Comparison of ENCODE assay signal across 11 mouse cellular contexts in the genomic region with DNA sequence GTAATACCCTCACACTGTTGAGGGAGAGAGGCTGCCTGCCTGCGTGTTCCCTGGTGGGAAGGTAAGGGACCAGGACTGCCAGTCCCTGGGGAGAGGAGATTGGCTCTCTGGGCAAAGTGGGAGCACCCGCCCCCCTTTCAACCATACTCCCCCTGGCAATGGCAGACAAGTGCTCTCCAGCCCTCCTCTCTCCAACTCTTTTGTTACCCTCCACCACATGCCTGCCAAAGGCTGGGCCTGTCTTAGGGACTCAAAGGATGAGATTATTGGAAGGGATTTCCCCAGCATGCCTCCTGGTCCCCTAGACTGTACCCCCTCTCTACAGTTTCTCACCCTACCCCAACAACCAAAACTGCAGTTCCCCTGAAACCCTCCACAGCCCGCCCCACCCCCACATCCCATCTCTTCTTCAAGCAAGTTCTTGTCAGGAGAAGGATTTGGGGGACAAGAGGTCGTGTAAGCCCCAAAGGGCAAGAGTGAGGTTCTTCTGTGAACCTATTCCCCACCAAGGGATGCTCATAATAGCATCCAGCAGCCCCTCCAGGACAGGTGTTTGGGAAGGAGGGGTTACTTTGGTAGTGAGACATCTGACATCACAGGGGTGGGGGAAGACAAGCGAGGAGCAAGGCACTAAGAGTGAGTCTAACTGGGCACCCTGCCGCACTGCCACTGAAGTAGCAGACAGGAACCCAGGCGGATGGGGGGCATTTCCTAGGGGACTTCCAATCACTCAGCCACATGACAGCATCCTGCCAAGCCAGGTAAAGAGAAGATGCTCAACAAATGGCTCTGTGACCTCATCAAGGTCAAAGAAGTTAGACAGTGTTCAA. TPM values are rescaled to one million over a fixed set of nuclear protein-coding genes. Genes with fewer than 3 reads are reported as not detected.
DNase-seq lines count a peak whose midpoint lies in the region; ATAC-seq and TF ChIP-seq lines count a peak whose summit lies in the region.
"Had no signal": no experiment of that assay in that cellular context is flagged by ENCODE, and none has a peak within 500 bp of the region (broad histone marks: within the 10 kb centered on the region; RNA-seq: fewer than 3 reads in every experiment).

No protein-coding gene starts in this region.

- peaks cover 14% of the 10 kb centered on the region for H3K4me1 ChIP-seq in neural tube, embryonic 11.5 days (ENCODE audit: control insufficient read depth, insufficient read depth, low read length)
- no peaks in the 10 kb centered on the region for H3K4me1 ChIP-seq in intestine, postnatal 0 days (replicated peaks; ENCODE audit: control insufficient read depth, insufficient read depth, low read length)
- peaks cover 13% of the 10 kb centered on the region for H3K4me1 ChIP-seq in stomach, embryonic 15.5 days

- no peak for TF ChIP-seq CTCF in intestine, postnatal 0 days (IDR thresholded peaks at IDR 0.05; ENCODE audit: low read depth)

- ATAC-seq in neural tube, embryonic 11.5 days (ENCODE audit: insufficient read depth, low FRiP score, low TSS enrichment) = no peak; the same call in 1 of the 2 replicates
- ATAC-seq in intestine, postnatal 0 days = no peak
- no peak for ATAC-seq in stomach, embryonic 15.5 days (ENCODE audit: insufficient read depth, low FRiP score, low read depth)

- H3K36me3 ChIP-seq in neural tube, embryonic 11.5 days (ENCODE audit: control insufficient read depth, insufficient read depth, low read length) = no peaks in the 10 kb centered on the region; the same call in 1 of the 2 replicates
- no peaks in the 10 kb centered on the region for H3K36me3 ChIP-seq in intestine, postnatal 0 days (ENCODE audit: control insufficient read depth, insufficient read depth)
- H3K36me3 ChIP-seq in stomach, embryonic 15.5 days = no peaks in the 10 kb centered on the region

- peak overlapping the region; percentile 58 for H3K4me2 ChIP-seq in neural tube, embryonic 11.5 days (ENCODE audit: low read depth)
- H3K4me2 ChIP-seq in intestine, postnatal 0 days (replicated peaks; ENCODE audit: low read depth) = peak overlapping the region; percentile 62; the same call in 1 of the 2 replicates
- peak overlapping the region; percentile 64; the same call in 1 of the 2 replicates for H3K4me2 ChIP-seq in stomach, embryonic 15.5 days

- peak overlapping the region; percentile 97 for H3K27ac ChIP-seq in neural tube, embryonic 11.5 days (ENCODE audit: low read depth, low read length)
- no peak overlapping the region for H3K27ac ChIP-seq in intestine, postnatal 0 days (ENCODE audit: low read depth, low read length)
- H3K27ac ChIP-seq in stomach, embryonic 15.5 days = no peak overlapping the region

- peak overlapping the region; percentile 91 for H3K9ac ChIP-seq in neural tube, embryonic 11.5 days (ENCODE audit: low read length)
- no peak overlapping the region for H3K9ac ChIP-seq in intestine, postnatal 0 days (ENCODE audit: low read depth, low read length)
- H3K9ac ChIP-seq in stomach, embryonic 15.5 days = no peak overlapping the region

- WGBS in neural tube, embryonic 11.5 days = 24% methylated on average over 7 of the region's 7 CpGs
- WGBS in intestine, postnatal 0 days = 22% methylated on average over 7 of the region's 7 CpGs
- WGBS in stomach, embryonic 15.5 days = 24% methylated on average over 7 of the region's 7 CpGs

- H3K4me3 ChIP-seq in neural tube, embryonic 11.5 days (ENCODE audit: low read depth, low read length) = peak overlapping the region; percentile 71
- H3K4me3 ChIP-seq in intestine, postnatal 0 days (ENCODE audit: low read depth, low read length) = no peak overlapping the region
- H3K4me3 ChIP-seq in stomach, embryonic 15.5 days (replicated peaks) = peak overlapping the region; percentile 31

- H3K9me3 ChIP-seq in neural tube, embryonic 11.5 days (ENCODE audit: control insufficient read depth, low read length) = no peaks in the 10 kb centered on the region
- H3K9me3 ChIP-seq in intestine, postnatal 0 days (ENCODE audit: control insufficient read depth) = no peaks in the 10 kb centered on the region
- H3K9me3 ChIP-seq in stomach, embryonic 15.5 days = no peaks in the 10 kb centered on the region

- DNase-seq in cerebellum, adult 9-11 months = peak; percentile 50
- DNase-seq in cerebellum, postnatal 25 days = no peak
- no peak for DNase-seq in neural tube, embryonic 11.5 days (ENCODE audit: low spot score)
- DNase-seq in neural tube, embryonic 10.5 days (ENCODE audit: extremely low spot score, low spot score) = no peak
- no peak for DNase-seq in c-Kit-positive CD71-positive TER-119-positive erythroid progenitor cells, embryonic 14.5 days (ENCODE audit: low spot score)
- DNase-seq in gastrocnemius, postnatal 25 days = no peak

- peaks cover 6% of the 10 kb centered on the region; the same call in 1 of the 2 replicates for H3K27me3 ChIP-seq in neural tube, embryonic 11.5 days (ENCODE audit: control insufficient read depth, insufficient read depth, low read length)
- peaks cover 49% of the 10 kb centered on the region for H3K27me3 ChIP-seq in intestine, postnatal 0 days (replicated peaks; ENCODE audit: control insufficient read depth, insufficient read depth, low read length)
- peaks cover 57% of the 10 kb centered on the region for H3K27me3 ChIP-seq in stomach, embryonic 15.5 days (replicated peaks)

RNA-seq across cellular contexts. Expression of a gene that starts 1.3 kb away (rescaled TPM):
- polyA plus RNA-seq in neural tube, embryonic 11.5 days (2014; fragmentation: Nextera tagmentation; extraction: Ambion mirVana) = 23.0 and 25.1 TPM in 2 replicates
- polyA plus RNA-seq in intestine, postnatal 0 days (2015; fragmentation: Nextera tagmentation; extraction: Ambion mirVana) = not detected in 2 replicates
- 0.04 and 0.05 TPM in 2 replicates for polyA plus RNA-seq in stomach, embryonic 15.5 days (2015; fragmentation: Nextera tagmentation; extraction: Ambion mirVana)
- not detected for total RNA-seq in gastrocnemius, postnatal 25 days (2021)
- total RNA-seq: neutrophil, adult 5-6 weeks had no signal
- polyA plus RNA-seq: heart, postnatal 0 days; thymus, postnatal 0 days had no signal

RNA-seq across cellular contexts. Expression of a gene that starts 22.6 kb away (rescaled TPM):
- 17.5 and 18.8 TPM in 2 replicates for polyA plus RNA-seq in neural tube, embryonic 11.5 days (2014; fragmentation: Nextera tagmentation; extraction: Ambion mirVana)
- polyA plus RNA-seq in intestine, postnatal 0 days (2015; fragmentation: Nextera tagmentation; extraction: Ambion mirVana) = 102 and 104 TPM in 2 replicates
- polyA plus RNA-seq in stomach, embryonic 15.5 days (2015; fragmentation: Nextera tagmentation; extraction: Ambion mirVana) = 12.2 and 12.7 TPM in 2 replicates
- 10 to 100 TPM; 18.8 to 24.8 TPM for total RNA-seq in gastrocnemius, postnatal 25 days (2021)

Comparison
In these comparisons a context has a peak if more than half of its experiments do, and no peak if none do; other contexts are left out.
1. RNA of a gene that starts 1.3 kb away (polyA plus RNA-seq): 23.0 to 25.1 TPM in neural tube, embryonic 11.5 days; 0.04 to 0.05 TPM in stomach, embryonic 15.5 days and not detected in intestine, postnatal 0 days; every median in the first group is over 10 times any median in the second.
2. Peak in every context shown above with its lines, with median percentiles within 50 percentile points of each other: H3K4me2 ChIP-seq.